Mouse (Mus musculus) G1E (cell line): Measurements from ENCODE around the gene Klhl18.
"Not testable (repeated sequence)": the region's sequence is repeated elsewhere in the genome, so short reads cannot be mapped to it uniquely, and the experiment has no call there.

Experiments
- CTCF ChIP-seq: IDR thresholded peaks from 2 replicates; pipeline ENCODE4 v1.5.1; 2012; ENCODE audit warnings: low read depth, low read length, inconsistent platforms, mixed read lengths
- GATA1 ChIP-seq: IDR thresholded peaks from 2 replicates; pipeline ENCODE4 v1.6.1; 2012; ENCODE audit warnings: borderline replicate concordance, low read length, inconsistent platforms, mixed read lengths
- GATA2 ChIP-seq: IDR thresholded peaks from 2 replicates; pipeline ENCODE4 v1.6.1; 2012; ENCODE audit warnings: low read depth, low read length, inconsistent platforms, borderline replicate concordance
- TAL1 ChIP-seq: conservative IDR thresholded peaks from 2 replicates; pipeline ENCODE4 v1.6.1; 2012; ENCODE audit warnings: low read depth, low read length, inconsistent platforms, mixed read lengths

DNA sequence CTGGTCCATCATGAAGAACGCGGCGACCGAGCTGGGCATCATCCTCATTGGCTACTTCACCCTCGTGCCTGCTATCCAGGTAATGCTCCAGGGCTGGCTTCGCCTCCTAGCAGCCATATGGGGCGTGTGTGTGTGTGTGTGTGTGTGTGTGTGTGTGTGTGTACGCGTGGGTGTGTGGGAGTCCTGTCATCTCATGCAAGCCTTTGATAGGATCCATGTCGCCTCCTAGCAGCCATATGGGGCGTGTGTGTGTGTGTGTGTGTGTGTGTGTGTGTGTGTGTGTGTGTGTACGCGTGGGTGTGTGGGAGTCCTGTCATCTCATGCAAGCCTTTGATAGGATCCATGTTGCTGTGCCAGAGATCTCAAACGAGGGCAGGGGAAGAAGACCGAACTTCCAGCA lies 98.8 kb downstream of the Klhl18 start:
- TF ChIP-seq CTCF, TAL1, GATA1, GATA2: not testable (repeated sequence)
